Mouse (Mus musculus) ES-E14 (cell line): ENCODE data around the gene Nfkbiz.

Experiments
- CHD2 ChIP-seq: IDR thresholded peaks from 2 replicates; pipeline ENCODE4 v1.6.1; 2014; ENCODE audit warnings: mild to moderate bottlenecking, low read depth, low read length, inconsistent platforms
- MAFK ChIP-seq: IDR thresholded peaks from 2 replicates; pipeline ENCODE4 v1.6.1; 2014; ENCODE audit warnings: mild to moderate bottlenecking, low read depth, low read length, inconsistent platforms; ENCODE audit not compliant: insufficient read depth
- ZC3H11A ChIP-seq: IDR thresholded peaks from 2 replicates; pipeline ENCODE4 v1.6.1; 2012; ENCODE audit warnings: low read depth, mild to moderate bottlenecking, inconsistent platforms, low read length, borderline replicate concordance

DNA sequence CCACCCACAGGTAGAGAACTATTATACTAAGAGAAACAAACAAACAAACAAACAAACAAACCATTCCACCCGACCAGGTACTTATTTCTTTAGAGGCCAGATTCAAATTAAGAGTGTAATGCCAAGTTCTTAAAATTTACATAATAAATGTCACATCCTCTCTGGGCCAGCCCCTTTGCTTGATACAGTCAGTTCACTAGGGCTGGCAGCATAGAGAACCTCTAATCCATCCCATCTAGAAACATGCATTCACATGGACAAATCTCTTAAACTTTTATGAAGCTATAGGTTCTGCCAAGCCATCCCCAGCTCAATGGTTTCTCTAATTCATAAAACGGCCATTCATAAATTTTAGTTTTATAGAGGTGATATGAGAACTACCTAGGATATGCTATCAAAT lies 1.5 kb downstream of the Nfkbiz start:
- TF ChIP-seq ZC3H11A: no peak
- TF ChIP-seq CHD2: no peak
- no peak for TF ChIP-seq MAFK
